Mouse (Mus musculus) C2C12 (cell line): ENCODE results near the gene Trak1. TPM values are rescaled to one million over a fixed set of nuclear protein-coding genes. Genes with fewer than 3 reads are reported as not detected.

Experiments
- H3K27me3 ChIP-seq: one replicate; pipeline ENCODE4 v1.6.1; 2011; ENCODE audit not compliant: control insufficient read depth, insufficient read depth, insufficient read length
- H3K36me3 ChIP-seq: one replicate; pipeline ENCODE4 v1.6.1; 2011; ENCODE audit not compliant: control insufficient read depth, insufficient read depth
- H3K4me3 ChIP-seq: one replicate; pipeline ENCODE4 v1.5.1; 2011; ENCODE audit warnings: mild to moderate bottlenecking, control low read depth; ENCODE audit not compliant: poor library complexity, insufficient read depth, severe bottlenecking
- H3K79me2 ChIP-seq: one replicate; pipeline ENCODE4 v1.6.1; 2011; ENCODE audit not compliant: control insufficient read depth, insufficient read depth
- H3K79me3 ChIP-seq: one replicate; pipeline ENCODE4 v1.6.1; 2011; ENCODE audit warnings: low read depth, control low read depth
- H3ac ChIP-seq: one replicate; pipeline ENCODE3; 2011; ENCODE audit warnings: low read depth; ENCODE audit not compliant: control insufficient read depth, insufficient read length
- CEBPB ChIP-seq: IDR thresholded peaks from one replicate; pipeline ENCODE4 v1.6.1; 2011; ENCODE audit warnings: low read depth, mild to moderate bottlenecking, control low read depth, moderate library complexity
- CTCF ChIP-seq: IDR thresholded peaks from one replicate; pipeline ENCODE4 v1.5.1; 2011; ENCODE audit not compliant: control insufficient read depth, insufficient read depth, insufficient read length
- FOSL1 ChIP-seq: IDR thresholded peaks from one replicate; pipeline ENCODE4 v1.8.0; 2011; ENCODE audit warnings: mild to moderate bottlenecking, low read length; ENCODE audit not compliant: poor library complexity, insufficient read depth, severe bottlenecking
- MAX ChIP-seq: IDR thresholded peaks from one replicate; pipeline ENCODE4 v1.6.1; 2011; ENCODE audit warnings: mild to moderate bottlenecking, control low read depth
- MYOD1 ChIP-seq: IDR thresholded peaks from one replicate; pipeline ENCODE4 v1.6.1; 2011; ENCODE audit warnings: low read depth; ENCODE audit not compliant: control insufficient read depth, insufficient read length
- MYOG ChIP-seq: IDR thresholded peaks from one replicate; pipeline ENCODE4 v1.6.1; 2011; ENCODE audit not compliant: control insufficient read depth, insufficient read length; ENCODE audit errors: extremely low read depth
- USF1 ChIP-seq: IDR thresholded peaks from one replicate; pipeline ENCODE4 v1.6.1; 2011; ENCODE audit warnings: low read depth, mild to moderate bottlenecking, control low read depth, moderate library complexity
- polyA plus RNA-seq: library from polyadenylated mRNA; unstranded; fragments of >200 nt; fragmentation: generic; extraction: Trizol; gene quantifications from one replicate; pipeline ENCODE4 v1.2.1, GENCODE M21; 2012; ENCODE audit warnings: missing spikeins

Gene Trak1
- polyA plus RNA-seq, 1 experiment, result 26.6 TPM

DNA sequence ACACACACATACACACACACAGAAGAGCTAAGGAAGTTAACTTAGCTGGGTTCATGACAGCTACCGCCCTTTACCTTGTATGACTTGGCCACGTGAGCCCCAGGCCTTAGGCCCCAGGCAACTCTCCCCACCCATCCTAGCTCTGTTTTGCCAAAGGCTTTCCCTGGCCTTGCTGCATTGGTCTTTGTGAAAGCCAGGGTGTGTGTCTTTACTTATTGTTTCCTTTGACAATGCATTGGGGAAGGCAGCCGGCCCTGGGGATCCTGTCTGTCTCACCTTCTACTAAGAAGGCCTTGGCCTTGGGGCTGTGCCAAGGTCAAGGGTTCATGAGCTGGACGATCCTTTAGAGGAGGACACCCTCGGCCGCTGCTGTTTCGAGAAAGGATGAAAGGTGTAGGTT is 38.3 kb downstream of the Trak1 start:
- H3K79me3 ChIP-seq, result peaks cover 21% of the 10 kb centered on the region
- no peaks in the 10 kb centered on the region for H3K36me3 ChIP-seq
- TF ChIP-seq MYOD1, result no peak
- no peak for TF ChIP-seq USF1
- no peak for TF ChIP-seq MYOG
- no peak for TF ChIP-seq MAX
- TF ChIP-seq FOSL1, result no peak
- TF ChIP-seq CEBPB, result no peak
- no peak for TF ChIP-seq CTCF
- no peak overlapping the region for H3K4me3 ChIP-seq
- no peak overlapping the region for H3ac ChIP-seq
- H3K79me2 ChIP-seq, result peaks cover 80% of the 10 kb centered on the region
- no peaks in the 10 kb centered on the region for H3K27me3 ChIP-seq

DNA sequence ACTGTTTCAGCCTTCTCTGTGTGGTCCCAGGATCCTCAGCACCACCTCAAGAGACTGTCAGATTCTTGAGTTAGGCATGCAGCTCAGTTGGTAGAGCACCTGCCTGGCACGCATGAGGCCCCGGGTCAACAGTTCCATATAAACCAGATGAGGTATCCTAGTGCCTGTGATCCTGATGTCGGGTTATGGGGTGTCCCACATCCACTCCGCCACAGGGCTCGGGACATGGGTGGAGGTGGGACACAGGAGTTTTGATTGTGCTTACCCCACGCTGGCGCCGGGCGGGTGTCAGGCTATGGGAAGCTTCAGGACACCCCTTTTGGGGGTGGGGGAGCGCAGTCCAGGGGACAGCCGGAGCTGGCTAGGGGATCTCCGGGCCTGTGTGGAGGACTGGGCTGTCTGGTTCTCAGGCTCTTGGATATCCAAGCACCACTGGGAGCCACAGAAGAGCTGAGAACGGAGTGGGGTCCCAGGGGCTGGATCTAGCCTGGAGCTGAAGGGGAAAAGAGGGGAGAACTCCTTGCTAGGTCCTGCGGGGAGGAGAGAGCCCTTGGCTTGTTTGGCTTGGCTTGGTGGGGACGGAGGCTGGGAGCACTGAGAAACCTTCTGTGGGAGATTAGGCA is 39.1 kb downstream of the Trak1 start:
- Histone ChIP-seq H3K79me3 (peaks cover 21% of the 10 kb centered on the region), H3K79me2 (peaks cover 87% of the 10 kb centered on the region), H3ac (no peak overlapping the region), H3K36me3 (no peaks in the 10 kb centered on the region), H3K4me3 (no peak overlapping the region), H3K27me3 (no peaks in the 10 kb centered on the region)
- TF ChIP-seq CEBPB, result no peak

DNA sequence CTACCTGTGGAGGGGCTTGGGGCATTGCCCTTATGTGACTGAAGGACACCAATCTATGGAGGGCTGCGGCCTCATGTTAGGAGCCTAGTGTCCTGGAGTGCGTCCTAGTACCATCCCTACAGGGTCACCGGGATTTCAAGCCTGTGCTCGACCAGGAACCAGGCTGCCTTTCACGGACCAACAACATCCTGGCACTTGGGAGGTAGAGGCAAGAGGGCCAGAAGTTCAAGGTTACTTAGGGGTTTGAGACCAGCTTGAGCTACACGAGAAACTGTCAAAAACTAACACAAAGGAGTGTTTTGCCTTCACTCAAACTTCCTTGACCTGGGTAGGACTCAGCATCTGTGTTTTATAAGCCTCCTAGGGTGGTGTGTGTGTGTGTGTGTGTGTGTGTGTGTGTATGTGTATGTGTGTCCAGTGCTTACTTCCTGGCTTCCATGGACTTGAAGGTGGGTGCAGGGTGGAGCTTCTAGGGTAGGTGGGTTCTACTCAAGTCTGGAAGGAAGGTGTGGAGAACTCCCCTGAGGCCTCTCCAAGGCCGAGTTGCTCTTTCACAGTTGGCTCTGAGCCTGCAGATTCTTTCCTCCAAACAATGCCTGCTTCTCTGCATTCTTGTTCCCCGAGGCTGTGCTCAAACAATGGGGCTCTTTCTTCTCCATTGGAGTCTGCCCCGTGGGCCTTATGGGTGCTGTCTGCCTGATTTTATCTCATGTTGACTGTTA is 40.1 kb downstream of the Trak1 start:
- Histone ChIP-seq H3K27me3 (no peaks in the 10 kb centered on the region), H3K4me3 (no peak overlapping the region), H3ac (no peak overlapping the region), H3K79me2 (peaks cover 90% of the 10 kb centered on the region), H3K79me3 (peaks cover 20% of the 10 kb centered on the region), H3K36me3 (no peaks in the 10 kb centered on the region)
- no peak for TF ChIP-seq CTCF
- no peak for TF ChIP-seq FOSL1
- TF ChIP-seq MAX, result no peak
- no peak for TF ChIP-seq MYOG
- TF ChIP-seq CEBPB, result no peak
- no peak for TF ChIP-seq MYOD1
- TF ChIP-seq USF1, result no peak

DNA sequence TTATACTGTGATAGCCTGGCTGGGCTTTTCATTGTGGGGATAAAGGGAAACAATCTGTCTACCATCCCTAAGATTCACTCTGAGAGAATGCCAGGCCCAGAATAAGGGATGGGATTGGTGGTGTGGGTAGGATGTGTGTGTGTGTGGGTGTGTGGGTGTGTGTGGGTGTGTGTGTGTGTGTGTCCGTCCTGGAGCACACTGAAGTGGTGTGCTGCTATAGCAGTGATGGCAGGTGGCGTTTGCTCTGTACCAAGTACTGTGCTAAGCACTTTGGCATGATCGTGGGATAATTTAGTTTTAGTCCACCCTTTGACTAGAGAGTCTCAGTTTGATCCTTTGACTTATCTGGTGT is 40.6 kb downstream of the Trak1 start:
- Histone ChIP-seq H3K79me3 (peaks cover 19% of the 10 kb centered on the region), H3K27me3 (no peaks in the 10 kb centered on the region), H3K79me2 (peaks cover 90% of the 10 kb centered on the region), H3K4me3 (no peak overlapping the region), H3K36me3 (no peaks in the 10 kb centered on the region), H3ac (no peak overlapping the region)
- no peak for TF ChIP-seq FOSL1
- TF ChIP-seq MAX, result no peak

DNA sequence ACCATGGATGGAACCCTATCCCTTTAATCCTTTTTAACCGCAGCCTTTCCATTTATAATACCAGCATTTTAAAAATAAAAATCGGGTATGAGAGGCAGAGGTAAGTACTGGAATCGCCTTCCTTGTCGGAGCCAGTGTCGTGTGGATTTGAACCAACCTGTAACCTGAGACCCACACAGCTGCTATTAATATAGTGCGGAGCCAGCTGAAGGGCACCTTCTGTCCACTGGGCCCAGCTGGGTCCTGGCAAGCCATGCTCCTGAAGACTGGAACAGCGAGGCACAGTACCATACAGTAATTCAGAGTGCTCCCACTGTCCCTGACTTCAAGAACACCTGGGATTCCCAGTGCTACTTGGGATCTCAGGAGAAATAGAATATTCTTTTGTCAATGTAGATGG is 44.5 kb downstream of the Trak1 start:
- no peak for TF ChIP-seq CTCF
- TF ChIP-seq MAX, result no peak
- TF ChIP-seq MYOG, result no peak
- TF ChIP-seq FOSL1, result no peak
- TF ChIP-seq USF1, result no peak
- no peak for TF ChIP-seq MYOD1
- TF ChIP-seq CEBPB, result no peak
- H3ac ChIP-seq, result no peak overlapping the region
- H3K4me3 ChIP-seq, result no peak overlapping the region
- H3K79me2 ChIP-seq, result peaks cover 94% of the 10 kb centered on the region
- H3K36me3 ChIP-seq, result no peaks in the 10 kb centered on the region
- peaks cover 18% of the 10 kb centered on the region for H3K79me3 ChIP-seq
- no peaks in the 10 kb centered on the region for H3K27me3 ChIP-seq

DNA sequence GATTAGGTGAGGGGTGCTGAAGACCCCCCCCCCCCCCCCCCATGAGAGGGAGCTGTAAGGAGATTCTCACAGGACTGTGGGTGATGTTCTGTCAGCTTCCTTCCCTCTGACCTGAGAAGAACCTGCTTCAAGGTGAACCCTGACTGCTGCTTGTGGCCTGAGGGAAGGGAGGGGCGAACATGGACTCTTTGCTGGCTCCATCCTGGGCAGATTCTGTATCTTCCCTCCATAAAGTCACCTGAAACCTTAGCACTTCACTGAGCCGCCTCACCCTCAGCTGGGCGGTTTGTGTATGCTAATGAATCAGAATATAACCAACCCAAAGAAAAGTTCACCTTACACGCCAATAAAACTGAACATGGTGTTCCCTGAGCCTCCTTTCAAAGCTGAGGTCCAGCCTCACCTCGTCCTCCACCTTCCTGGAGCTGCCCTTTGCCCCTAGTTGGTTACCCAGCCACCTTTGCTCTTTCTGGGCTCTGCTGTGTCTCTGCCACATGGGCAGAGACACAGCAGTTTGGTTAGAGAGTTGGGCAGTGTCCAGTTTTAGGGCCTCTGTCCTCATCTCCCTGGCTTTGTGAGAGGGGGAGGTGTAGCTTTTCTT is 45.3 kb downstream of the Trak1 start:
- no peak for TF ChIP-seq MYOD1
- TF ChIP-seq MYOG, result no peak
- TF ChIP-seq MAX, result no peak
- no peak for TF ChIP-seq FOSL1
- no peak for TF ChIP-seq CTCF
- no peak for TF ChIP-seq CEBPB
- TF ChIP-seq USF1, result no peak
- no peaks in the 10 kb centered on the region for H3K27me3 ChIP-seq
- H3ac ChIP-seq, result no peak overlapping the region
- peaks cover 22% of the 10 kb centered on the region for H3K79me3 ChIP-seq
- no peaks in the 10 kb centered on the region for H3K36me3 ChIP-seq
- peaks cover 94% of the 10 kb centered on the region for H3K79me2 ChIP-seq
- H3K4me3 ChIP-seq, result no peak overlapping the region
